Mouse (Mus musculus) left cerebral cortex, adult 11 months (tissue): ENCODE results near the gene Hnf1a.
"Not testable (repeated sequence)": the region's sequence is repeated elsewhere in the genome, so short reads cannot be mapped to it uniquely, and the experiment has no call there.

ENCODE experiments used
- DNase-seq: peaks from one replicate; pipeline ENCODE4 v3.0.0; 2022; ENCODE audit warnings: low spot score

Gene Hnf1a

GRCm38 (mm10) chr5:114945072-114945471 lies 25.8 kb downstream of the Hnf1a start:
- no peak for DNase-seq

GRCm38 (mm10) chr5:114942766-114943130 lies 28.1 kb downstream of the Hnf1a start:
- DNase-seq = no peak

DNA sequence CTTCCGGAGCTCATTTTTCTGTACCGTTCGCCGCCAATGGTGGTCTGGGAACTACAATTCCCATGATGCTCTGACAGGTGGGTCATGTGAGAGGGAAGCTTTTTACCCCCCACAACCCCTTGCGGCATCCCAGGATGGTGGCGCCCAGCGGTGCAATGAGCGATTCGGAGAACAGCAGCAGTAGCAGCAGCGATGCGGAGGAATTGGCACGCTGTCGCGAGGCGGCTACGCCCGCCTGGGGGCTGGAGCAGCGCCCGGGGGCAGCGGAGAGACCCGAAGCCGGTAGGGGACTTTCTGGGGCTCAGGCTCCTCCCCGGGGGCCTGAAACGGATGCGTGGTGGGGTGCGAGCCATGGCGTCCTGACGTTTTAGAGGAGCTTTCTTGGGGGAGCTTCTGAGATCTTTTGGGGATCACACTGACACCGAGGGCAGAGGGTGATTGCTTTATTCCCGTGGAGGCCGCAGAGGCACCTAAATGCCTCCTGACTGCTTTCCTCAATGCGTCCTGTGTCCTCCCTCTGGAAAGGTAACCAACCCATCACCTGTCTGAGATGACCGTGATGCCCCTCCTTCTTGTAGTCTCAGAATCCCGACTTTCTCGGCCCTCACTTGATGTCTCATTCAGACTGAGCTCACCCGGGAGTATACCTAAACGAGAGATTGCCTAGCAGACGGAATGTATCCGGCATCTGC lies 28.7 kb downstream of the Hnf1a start, which contains the start of gene 2210016L21Rik:
TSS of gene 2210016L21Rik (plus strand) at position 85 of the 692 bp plus-strand sequence.
- peak; percentile 79 for DNase-seq

- not testable (repeated sequence) for DNase-seq
Observed at GRCm38 (mm10) chr5:114941138-114941537, 29.8 kb downstream of the Hnf1a start.

- no peak for DNase-seq
Observed at GRCm38 (mm10) chr5:114935838-114936237, 35.1 kb downstream of the Hnf1a start.

GRCm38 (mm10) chr5:114933206-114933605 lies 37.7 kb downstream of the Hnf1a start:
- no peak for DNase-seq

- no peak for DNase-seq
Observed at GRCm38 (mm10) chr5:114931626-114932025, 39.3 kb downstream of the Hnf1a start.

DNA sequence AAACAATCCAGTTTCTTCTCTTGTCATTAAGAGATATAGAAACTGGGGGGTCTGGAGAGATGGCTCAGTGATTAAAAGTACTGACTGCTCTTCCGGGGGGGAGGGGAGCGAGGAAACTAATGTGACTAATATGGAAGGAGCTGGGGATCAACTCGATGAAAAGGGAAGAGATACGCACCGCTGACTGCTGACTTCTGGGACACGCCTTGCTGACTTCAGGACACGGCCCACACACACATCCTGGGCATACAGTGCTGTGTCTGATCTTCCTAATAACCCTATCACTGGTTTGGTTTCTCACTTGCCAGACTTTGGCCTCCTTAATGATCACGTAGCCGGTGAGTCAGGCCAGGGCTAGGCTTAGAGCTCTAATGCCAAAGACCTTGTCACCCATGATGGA lies 44.1 kb downstream of the Hnf1a start:
- no peak for DNase-seq

DNA sequence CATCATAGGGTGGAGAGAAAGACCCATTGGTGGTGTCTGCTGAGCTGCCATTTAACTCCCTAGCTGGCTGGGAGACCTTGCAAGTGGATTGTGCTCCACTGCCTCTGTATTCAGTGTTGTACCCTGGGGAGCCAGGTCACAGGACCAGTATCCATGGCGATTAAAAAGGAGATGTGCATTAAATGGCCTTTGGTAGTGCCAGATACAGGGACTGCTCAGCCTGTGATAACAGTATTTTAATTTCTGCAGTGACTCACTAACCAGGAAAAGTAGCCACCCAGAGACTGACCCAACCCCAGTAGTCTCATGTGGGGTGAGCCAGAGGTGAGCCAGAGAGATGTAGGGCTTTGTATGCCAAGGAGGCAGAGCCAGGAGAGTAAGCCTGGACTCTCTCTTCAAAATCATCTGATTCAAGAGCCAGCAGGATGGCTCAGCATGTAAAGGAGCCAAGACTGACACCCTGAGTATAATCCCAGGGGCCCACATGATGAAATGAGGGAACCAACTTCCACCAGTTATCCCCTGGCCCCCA lies 44.7 kb downstream of the Hnf1a start:
- DNase-seq = no peak

DNA sequence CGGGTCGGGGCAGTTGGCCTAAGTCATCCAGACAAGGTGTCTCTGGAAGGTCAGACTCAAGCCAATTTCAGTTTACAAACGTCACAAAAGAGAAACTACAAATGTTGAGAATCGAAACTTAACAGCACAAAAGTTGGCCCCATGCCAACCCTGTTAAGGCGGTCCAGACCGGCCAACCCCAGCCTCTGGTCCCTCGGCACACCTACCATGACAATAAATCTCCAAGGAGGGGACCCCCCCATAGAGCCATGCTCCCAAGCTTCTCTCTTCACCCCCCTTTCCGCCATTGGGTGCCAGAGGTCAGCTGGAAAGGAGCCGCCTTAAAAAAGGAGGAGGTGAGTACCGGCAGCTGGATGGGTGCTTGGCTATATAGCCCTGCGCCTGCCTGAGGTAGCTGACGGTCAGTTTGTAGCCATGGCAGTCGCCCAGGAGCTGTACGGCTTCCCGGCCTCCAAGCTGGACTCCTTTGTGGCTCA lies 47.9 kb downstream of the Hnf1a start, which contains the start of gene Oasl1:
TSS of gene Oasl1 (plus strand) at position 243 of the 476 bp plus-strand sequence.
- DNase-seq = no peak

- DNase-seq = no peak
Observed at GRCm38 (mm10) chr5:114922366-114922731, 48.5 kb downstream of the Hnf1a start.

- no peak for DNase-seq
Observed at GRCm38 (mm10) chr5:114921551-114922365, 49.1 kb downstream of the Hnf1a start.

GRCm38 (mm10) chr5:114917357-114917756 lies 53.5 kb downstream of the Hnf1a start:
- DNase-seq = not testable (repeated sequence)

- no peak for DNase-seq
Observed at GRCm38 (mm10) chr5:114916777-114917176, 54.1 kb downstream of the Hnf1a start.

DNA sequence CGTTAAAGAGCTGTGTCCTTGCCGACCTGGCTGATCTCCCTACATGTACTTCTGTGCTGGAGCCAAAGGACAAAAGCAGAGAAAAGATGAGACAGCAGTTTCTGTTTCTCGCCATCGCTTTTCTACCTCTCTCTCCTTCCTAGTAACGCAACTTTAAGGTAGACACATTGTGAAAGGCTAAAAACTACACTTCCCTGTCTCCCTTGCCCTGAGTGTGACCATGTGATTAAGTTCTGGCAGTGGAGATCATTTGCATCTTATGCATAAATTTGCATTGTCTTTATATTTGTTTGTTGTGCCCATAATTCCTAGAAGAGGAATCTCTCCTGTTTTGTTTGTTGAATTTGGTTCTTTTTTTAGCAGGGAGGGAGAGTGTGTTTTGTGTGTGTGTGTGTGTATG lies 55.0 kb downstream of the Hnf1a start:
- DNase-seq = no peak

GRCm38 (mm10) chr5:114914855-114915254 lies 56.0 kb downstream of the Hnf1a start:
- no peak for DNase-seq

DNA sequence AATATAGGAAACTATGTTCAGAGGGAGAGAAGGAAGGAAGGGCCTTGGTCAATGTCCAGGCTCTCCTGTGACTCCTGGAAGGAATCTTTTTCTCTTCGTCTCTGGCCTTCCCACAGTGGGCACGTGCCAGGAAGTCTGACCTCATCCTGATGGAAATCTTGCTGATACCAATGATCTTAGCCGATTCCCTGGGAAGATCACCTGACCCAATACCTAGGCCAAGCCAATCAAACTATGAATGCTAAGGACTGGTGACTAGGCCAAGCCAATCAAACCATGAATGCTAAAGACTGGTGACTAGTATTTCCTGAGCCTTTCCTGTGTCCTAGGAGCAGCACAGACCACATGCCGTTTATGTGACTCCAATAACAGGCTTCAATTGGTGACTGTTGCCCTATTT lies 57.2 kb downstream of the Hnf1a start:
- DNase-seq = no peak

DNA sequence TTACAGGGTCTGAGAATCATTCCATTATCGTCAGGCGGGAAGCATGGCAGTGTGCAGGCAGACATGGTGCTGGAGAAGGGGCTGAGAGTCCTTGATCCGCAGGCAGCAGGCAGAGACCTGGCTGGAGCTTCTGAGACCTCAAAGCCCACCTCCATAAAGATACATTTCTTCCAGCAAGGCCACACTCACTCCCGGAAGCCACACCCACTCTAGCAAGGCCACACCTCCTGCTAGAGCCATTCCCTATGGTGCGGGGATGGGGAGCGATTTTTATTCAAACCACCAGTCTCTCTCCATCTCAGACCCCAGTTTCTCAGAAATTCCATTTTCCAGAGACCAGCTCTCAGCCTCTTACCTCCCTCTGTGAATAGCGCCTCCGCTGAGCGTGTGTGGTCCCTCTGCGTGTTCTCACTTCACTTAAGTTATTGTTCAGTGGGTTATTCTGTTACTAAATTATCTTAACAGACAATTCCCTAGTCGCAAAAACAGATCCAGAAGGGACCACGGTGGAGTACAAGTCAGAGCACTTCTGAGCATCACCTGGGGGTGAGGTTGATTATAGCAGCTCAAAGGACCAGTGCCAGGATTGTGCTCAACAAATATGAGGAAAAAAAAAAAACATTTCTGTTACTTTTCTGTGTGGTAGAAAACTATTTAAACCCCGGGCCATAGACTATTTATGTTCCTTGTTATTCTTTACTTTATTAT lies 62.1 kb downstream of the Hnf1a start:
- DNase-seq = no peak

- DNase-seq = no peak
Observed at GRCm38 (mm10) chr5:114902413-114902812, 68.5 kb downstream of the Hnf1a start.
